Mouse (Mus musculus) ES-E14 (cell line): Measurements from ENCODE around the gene Eef2kmt. TPM values are rescaled to one million over a fixed set of nuclear protein-coding genes. Genes with fewer than 3 reads are reported as not detected.
A peak's percentile ranks its signal among the peaks of the same experiment; 100 is the strongest.

Experiments
- DNase-seq: peaks from one replicate; pipeline ENCODE4 v3.0.0-alpha.2; 2013; ENCODE audit warnings: low read depth, low spot score
- H3K27ac ChIP-seq: 2 replicates; pipeline ENCODE4 v1.5.1; 2012; ENCODE audit warnings: low read depth, mild to moderate bottlenecking, low read length, moderate library complexity, mixed read lengths; ENCODE audit not compliant: poor library complexity, insufficient read depth, severe bottlenecking
- H3K36me3 ChIP-seq: 2 replicates; pipeline ENCODE4 v1.6.1; 2012; ENCODE audit warnings: mild to moderate bottlenecking, low read length, moderate library complexity, mixed read lengths; ENCODE audit not compliant: control insufficient read depth, poor library complexity, insufficient read depth, severe bottlenecking
- H3K4me1 ChIP-seq, 2 experiments: fragments of 150-350 bp in 1 of 2; sonication (generic) in 1 of 2; 2 replicates each; pipeline ENCODE4 v1.6.1; 2012; ENCODE audit warnings: low read length in 2 of 2, mild to moderate bottlenecking in 1 of 2, mixed read lengths in 1 of 2; ENCODE audit not compliant: control insufficient read depth in 2 of 2, insufficient read depth in 2 of 2, poor library complexity in 1 of 2
- H3K4me3 ChIP-seq, 2 experiments: fragments of 150-350 bp in 1 of 2; sonication (generic) in 1 of 2; 2 replicates each; pipeline ENCODE4 v1.5.1; 2012; ENCODE audit warnings: low read length in 2 of 2, low read depth in 1 of 2, mild to moderate bottlenecking in 1 of 2, mixed read lengths in 1 of 2; ENCODE audit not compliant: insufficient read depth in 1 of 2, poor library complexity in 1 of 2, severe bottlenecking in 1 of 2
- H3K9ac ChIP-seq: 2 replicates; pipeline ENCODE4 v1.6.1; 2012; ENCODE audit warnings: low read depth, mild to moderate bottlenecking, low read length, mixed read lengths; ENCODE audit not compliant: poor library complexity, insufficient read depth, severe bottlenecking
- H3K9me3 ChIP-seq: fragments of 150-350 bp; sonication (generic); 2 replicates; pipeline ENCODE4 v1.6.1; 2012; ENCODE audit warnings: low read depth, mild to moderate bottlenecking, low read length; ENCODE audit not compliant: control insufficient read depth, insufficient read depth
- CHD2 ChIP-seq: IDR thresholded peaks from 2 replicates; pipeline ENCODE4 v1.6.1; 2014; ENCODE audit warnings: mild to moderate bottlenecking, low read depth, low read length, inconsistent platforms
- HCFC1 ChIP-seq: IDR thresholded peaks from 2 replicates; pipeline ENCODE4 v1.6.1; 2012; ENCODE audit warnings: low read length, inconsistent platforms, borderline replicate concordance; ENCODE audit not compliant: insufficient read depth
- MAFK ChIP-seq: IDR thresholded peaks from 2 replicates; pipeline ENCODE4 v1.6.1; 2014; ENCODE audit warnings: mild to moderate bottlenecking, low read depth, low read length, inconsistent platforms; ENCODE audit not compliant: insufficient read depth
- ZC3H11A ChIP-seq: IDR thresholded peaks from 2 replicates; pipeline ENCODE4 v1.6.1; 2012; ENCODE audit warnings: low read depth, mild to moderate bottlenecking, inconsistent platforms, low read length, borderline replicate concordance
- ZNF384 ChIP-seq: IDR thresholded peaks from 2 replicates; pipeline ENCODE4 v1.6.1; 2012; ENCODE audit warnings: low read depth, low read length, inconsistent platforms
- in situ Hi-C, 2 experiments: fragments of 600-800 bp; cut with MboI; formaldehyde crosslinking; loops; one replicate each; pipeline ENCODE4 v1.15.1; 2025; ENCODE audit warnings: low sequenced_read_pairs in 2 of 2, inconsistent platforms in 1 of 2; ENCODE audit not compliant: unreplicated experiment in 2 of 2
- total RNA-seq: library from RNA; depleted of rRNA; stranded (reverse); fragments of 300-350 nt; gene quantifications from 2 replicates; pipeline ENCODE4 v1.2.3, GENCODE M21; 2012

The Eef2kmt gene
- total RNA-seq, 1 experiment, result 23.0 TPM

GRCm38 (mm10) chr16:5279571-5280222 is 23.9 kb upstream of the Eef2kmt start:
- Histone ChIP-seq H3K9ac (no peak overlapping the region), H3K4me3 (no peak overlapping the region), H3K4me1 (no peaks in the 10 kb centered on the region), H3K36me3 (no peaks in the 10 kb centered on the region), H3K27ac (no peak overlapping the region), H3K9me3 (no peaks in the 10 kb centered on the region)
- in situ Hi-C loops, result no loop called here
- no peak for DNase-seq
- TF ChIP-seq CHD2, result no peak
- TF ChIP-seq MAFK, result no peak

GRCm38 (mm10) chr16:5272371-5272770 is 16.6 kb upstream of the Eef2kmt start:
- Histone ChIP-seq H3K4me1 (no peaks in the 10 kb centered on the region), H3K36me3 (no peaks in the 10 kb centered on the region), H3K4me3 (no peak overlapping the region), H3K9me3 (no peaks in the 10 kb centered on the region), H3K9ac (no peak overlapping the region), H3K27ac (no peak overlapping the region)
- DNase-seq, result no peak
- no peak for TF ChIP-seq HCFC1
- no peak for TF ChIP-seq ZC3H11A
- TF ChIP-seq ZNF384, result no peak
- TF ChIP-seq CHD2, result no peak
- no peak for TF ChIP-seq MAFK
- in situ Hi-C loops, result no loop called here

GRCm38 (mm10) chr16:5271411-5272035 is 15.7 kb upstream of the Eef2kmt start:
- Histone ChIP-seq H3K4me1 (no peaks in the 10 kb centered on the region), H3K27ac (no peak overlapping the region), H3K9ac (no peak overlapping the region), H3K9me3 (no peaks in the 10 kb centered on the region), H3K36me3 (no peaks in the 10 kb centered on the region), H3K4me3 (no peak overlapping the region)
- TF ChIP-seq CHD2, result no peak
- no peak for TF ChIP-seq HCFC1
- TF ChIP-seq MAFK, result no peak
- TF ChIP-seq ZC3H11A, result no peak
- no peak for TF ChIP-seq ZNF384
- in situ Hi-C loops, result no loop called here
- no peak for DNase-seq

GRCm38 (mm10) chr16:5263926-5264325 is 8.1 kb upstream of the Eef2kmt start:
- no peak for TF ChIP-seq MAFK
- TF ChIP-seq ZC3H11A, result no peak
- TF ChIP-seq CHD2, result no peak
- TF ChIP-seq HCFC1, result no peak
- TF ChIP-seq ZNF384, result no peak
- Histone ChIP-seq H3K36me3 (no peaks in the 10 kb centered on the region), H3K9ac (no peak overlapping the region), H3K9me3 (no peaks in the 10 kb centered on the region), H3K27ac (no peak overlapping the region), H3K4me3 (no peak overlapping the region), H3K4me1 (no peaks in the 10 kb centered on the region)
- in situ Hi-C loops, result no loop called here
- DNase-seq, result no peak

- no peaks in the 10 kb centered on the region for H3K9me3 ChIP-seq
- in situ Hi-C loops, result no loop called here
- DNase-seq, result no peak
- H3K4me1 ChIP-seq, result no peaks in the 10 kb centered on the region
- no peaks in the 10 kb centered on the region for H3K36me3 ChIP-seq
- no peak overlapping the region for H3K4me3 ChIP-seq
- no peak overlapping the region for H3K9ac ChIP-seq
- H3K27ac ChIP-seq, result no peak overlapping the region
- 0 out of 2 replicates have a peak, but pooled peaks have one; percentile 25 for TF ChIP-seq MAFK
- TF ChIP-seq HCFC1, result no peak
Observed at GRCm38 (mm10) chr16:5263156-5263555, 7.4 kb upstream of the Eef2kmt start.
